Mouse (Mus musculus): Measurements from ENCODE around the gene Stip1. TPM values are rescaled to one million over a fixed set of nuclear protein-coding genes. Genes with fewer than 3 reads are reported as not detected.

The Stip1 gene
- polyA plus RNA-seq, 1 experiment from 2014 or later: 372 TPM

DNA sequence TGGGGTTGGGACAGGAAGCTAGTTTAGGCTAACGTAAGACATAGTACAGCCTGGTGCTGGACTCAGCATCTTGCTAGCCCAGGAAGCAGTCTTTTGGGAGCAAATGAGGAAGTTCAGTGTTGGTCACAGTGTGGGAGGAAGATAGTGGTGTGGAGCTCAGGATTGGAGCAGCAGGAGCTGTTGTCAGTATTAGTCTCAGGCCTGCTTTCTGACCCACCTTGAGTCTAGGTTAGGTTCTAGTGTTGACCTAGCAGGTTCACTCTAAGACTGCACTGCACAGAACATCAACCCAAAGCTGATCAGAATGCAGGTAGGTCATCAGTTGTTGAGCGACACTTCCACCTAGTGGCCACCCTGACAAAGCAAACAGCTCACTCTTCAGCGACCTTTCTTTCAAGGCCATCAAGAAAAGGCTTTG, 19.5 kb downstream of the Stip1 start:
- H3K27ac ChIP-seq: no peak overlapping the region

DNA sequence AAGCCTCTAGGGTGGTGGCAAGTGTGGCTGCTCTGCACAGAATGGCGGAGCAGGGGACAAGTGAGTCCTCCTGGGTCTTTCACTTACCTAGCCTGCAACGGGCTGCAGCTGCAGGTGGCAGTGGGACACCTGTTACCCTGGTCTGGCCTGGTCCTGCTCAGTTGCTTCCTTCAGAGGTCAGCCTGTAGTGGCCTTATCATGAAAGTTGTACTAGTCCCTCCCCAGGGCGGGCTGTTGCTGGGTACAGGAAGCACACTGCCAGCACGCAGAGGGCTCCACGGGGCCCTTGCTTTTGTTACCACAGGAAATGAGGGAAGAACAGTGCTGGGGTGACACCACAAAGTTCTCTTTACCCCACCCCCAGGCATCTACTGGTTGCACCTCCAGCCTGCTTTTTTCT, 20.6 kb downstream of the Stip1 start, which contains the start of gene Fermt3:
Fermt3 (minus strand) TSS at position 279 of the 400 bp plus-strand sequence.
- Histone ChIP-seq H3K4me3 (no peak within 1 kb of the TSS; the same call in 1 of the 2 replicates), H3K27ac (no peak within 1 kb of the TSS), H3K27me3 (ENCODE audit: insufficient read depth, poor library complexity, severe bottlenecking) (no peaks in the 10 kb centered on the region), H3K9me3 (no peaks in the 10 kb centered on the region), H3K4me1 (replicated peaks) (no peaks in the 10 kb centered on the region), H3K36me3 (peaks cover 90% of the 10 kb centered on the region)
- DNase-seq (ENCODE audit: low spot score): no peak
- WGBS: 91% methylated on average over 5 of the region's 5 CpGs

More for the DNA sequence above, 19.5 kb downstream of the Stip1 start:
- peak; percentile 40 for DNase-seq (ENCODE audit: low spot score)
- WGBS: 52% methylated on average over 3 of the region's 3 CpGs
- H3K36me3 ChIP-seq: peaks cover 94% of the 10 kb centered on the region
- no peaks in the 10 kb centered on the region for H3K27me3 ChIP-seq (ENCODE audit: insufficient read depth, poor library complexity, severe bottlenecking)
- no peak overlapping the region for H3K4me3 ChIP-seq
- no peaks in the 10 kb centered on the region for H3K9me3 ChIP-seq
- H3K4me1 ChIP-seq (replicated peaks): no peaks in the 10 kb centered on the region

DNA sequence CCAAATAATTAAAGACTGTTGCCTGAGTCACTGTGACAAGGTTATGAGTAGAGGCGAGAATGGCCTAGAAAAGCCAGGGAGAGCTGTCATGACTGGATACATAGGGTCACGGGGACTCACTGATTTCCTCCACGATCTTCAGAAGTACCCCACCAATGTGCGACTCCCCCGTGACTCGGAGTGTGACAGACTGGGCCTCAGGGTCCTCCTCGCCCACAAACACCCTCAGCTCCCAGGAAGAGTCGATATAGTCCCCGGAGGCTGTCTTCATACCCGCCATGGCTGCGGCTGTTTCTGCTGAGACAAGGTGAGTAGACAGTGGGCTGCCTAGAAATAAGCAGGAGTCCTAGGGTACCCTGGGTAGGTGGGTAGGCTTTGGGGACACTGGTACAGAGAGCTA, 21.2 kb downstream of the Stip1 start:
- Histone ChIP-seq H3K4me1 (replicated peaks) (no peaks in the 10 kb centered on the region), H3K36me3 (peaks cover 90% of the 10 kb centered on the region), H3K9me3 (no peaks in the 10 kb centered on the region), H3K27me3 (ENCODE audit: insufficient read depth, poor library complexity, severe bottlenecking) (no peaks in the 10 kb centered on the region), H3K4me3 (no peak overlapping the region), H3K27ac (no peak overlapping the region)
- DNase-seq (ENCODE audit: low spot score): no peak
- 89% methylated on average over 11 of the region's 11 CpGs for WGBS

DNA sequence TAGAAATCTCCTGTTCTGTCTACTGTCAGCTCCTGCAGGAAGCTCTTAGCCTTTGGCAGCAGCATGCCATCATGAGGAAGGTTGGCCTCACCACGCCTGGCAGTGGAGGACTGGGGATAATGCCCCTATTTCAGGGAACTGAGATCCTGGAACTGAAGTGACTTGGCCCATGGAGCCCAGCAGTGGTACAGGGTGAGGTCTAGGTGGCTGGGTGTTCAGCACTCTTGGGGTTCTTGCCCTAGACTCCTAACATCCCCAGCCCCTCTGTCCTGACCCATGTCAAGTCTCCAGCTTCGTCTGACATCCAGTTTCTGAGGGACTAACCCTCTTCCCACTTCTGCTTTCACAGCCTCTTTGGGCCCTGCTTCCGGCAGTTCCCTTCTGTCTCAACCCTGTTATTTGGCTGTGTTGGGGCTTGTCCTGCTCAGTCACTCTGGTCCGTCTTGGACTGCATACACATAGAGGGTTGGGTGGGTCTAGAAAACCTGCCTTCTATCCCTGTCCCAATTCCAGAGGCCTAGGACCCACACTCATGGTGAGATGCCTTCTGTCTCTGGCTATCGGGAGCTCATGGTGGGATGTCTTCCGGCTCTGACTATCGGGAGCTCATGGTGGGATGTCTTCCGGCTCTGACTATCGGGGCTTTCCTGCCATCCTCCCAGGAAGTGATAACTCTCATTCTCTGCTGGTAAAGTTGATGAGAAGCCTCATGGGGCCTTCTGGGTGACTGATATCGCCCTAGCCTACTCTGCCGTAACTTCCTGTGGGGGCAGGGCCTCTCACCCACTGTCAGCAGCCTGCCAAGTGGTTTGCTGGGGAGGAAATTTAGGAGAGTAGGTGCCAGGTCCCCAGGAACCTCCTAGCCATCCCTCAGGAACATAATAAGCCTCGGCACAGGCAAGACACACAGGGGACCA, 22.0 kb downstream of the Stip1 start:
- H3K4me1 ChIP-seq (replicated peaks): no peaks in the 10 kb centered on the region
- no peak overlapping the region for H3K27ac ChIP-seq
- H3K27me3 ChIP-seq (ENCODE audit: insufficient read depth, poor library complexity, severe bottlenecking): no peaks in the 10 kb centered on the region
- H3K9me3 ChIP-seq: no peaks in the 10 kb centered on the region
- H3K4me3 ChIP-seq: no peak overlapping the region
- WGBS: 83% methylated on average over 12 of the region's 12 CpGs
- H3K36me3 ChIP-seq: peaks cover 88% of the 10 kb centered on the region
- DNase-seq (ENCODE audit: low spot score): no peak

DNA sequence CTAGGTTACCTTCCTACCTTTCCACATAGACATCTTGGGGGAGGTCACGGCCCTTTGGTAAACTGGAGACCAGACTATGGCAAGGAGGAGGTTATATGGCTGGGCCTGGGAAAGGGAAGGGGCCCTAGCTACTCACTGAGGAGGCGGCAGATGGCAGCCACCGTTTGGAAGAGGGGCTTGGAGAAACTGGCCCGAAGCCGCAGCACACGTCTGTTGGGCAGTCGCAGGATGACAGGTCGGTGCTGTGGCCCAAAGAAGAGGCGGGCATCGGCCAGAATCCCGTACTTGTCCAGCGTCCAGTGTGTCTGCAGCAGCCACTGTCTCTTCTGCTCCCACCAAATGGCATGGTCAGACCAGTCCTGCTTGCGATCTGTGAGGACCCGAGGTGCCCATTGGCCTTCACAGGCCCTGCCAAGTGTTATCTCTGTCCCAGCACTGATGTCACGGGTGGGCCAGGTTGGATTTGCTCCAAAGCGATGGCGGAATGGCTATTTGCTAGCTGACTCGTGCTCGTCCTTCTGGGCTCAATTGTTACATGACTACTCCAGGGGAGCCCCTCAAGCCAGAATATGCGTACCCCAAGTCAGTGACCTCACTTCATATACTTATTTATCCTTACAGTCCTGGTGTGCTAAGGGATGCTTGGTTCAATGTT, 25.2 kb downstream of the Stip1 start:
- no peak overlapping the region for H3K27ac ChIP-seq
- no peaks in the 10 kb centered on the region for H3K9me3 ChIP-seq
- 90% methylated on average over 20 of the region's 20 CpGs for WGBS
- H3K4me1 ChIP-seq (replicated peaks): no peaks in the 10 kb centered on the region
- no peak for DNase-seq (ENCODE audit: low spot score)
- no peaks in the 10 kb centered on the region for H3K27me3 ChIP-seq (ENCODE audit: insufficient read depth, poor library complexity, severe bottlenecking)
- H3K36me3 ChIP-seq: peaks cover 56% of the 10 kb centered on the region
- H3K4me3 ChIP-seq: no peak overlapping the region

DNA sequence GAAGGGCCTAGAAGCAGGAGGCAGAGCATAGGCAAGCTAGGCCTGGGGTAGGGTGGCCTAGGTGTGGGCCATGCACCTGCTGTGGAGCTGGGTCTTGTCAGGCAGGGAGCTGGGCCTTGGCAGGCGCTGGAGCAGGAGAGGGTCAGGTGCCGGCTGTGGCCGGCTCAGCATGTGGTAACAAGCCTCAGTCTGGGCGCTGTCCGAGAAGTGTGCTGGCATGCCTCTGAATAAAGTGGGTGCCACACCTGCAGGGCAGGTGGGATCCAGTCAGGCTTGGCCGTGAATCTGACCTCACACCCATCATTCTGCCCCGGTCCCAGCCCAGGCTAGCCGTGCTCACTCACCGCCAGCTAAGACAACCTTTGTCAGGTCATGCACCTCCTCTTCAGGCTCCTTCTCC, 25.8 kb downstream of the Stip1 start:
- H3K4me1 ChIP-seq (replicated peaks): no peaks in the 10 kb centered on the region
- WGBS: 87% methylated on average over 9 of the region's 9 CpGs
- no peaks in the 10 kb centered on the region for H3K27me3 ChIP-seq (ENCODE audit: insufficient read depth, poor library complexity, severe bottlenecking)
- no peak for DNase-seq (ENCODE audit: low spot score)
- H3K27ac ChIP-seq: no peak overlapping the region
- H3K9me3 ChIP-seq: no peaks in the 10 kb centered on the region
- no peak overlapping the region for H3K4me3 ChIP-seq
- H3K36me3 ChIP-seq: peaks cover 49% of the 10 kb centered on the region

DNA sequence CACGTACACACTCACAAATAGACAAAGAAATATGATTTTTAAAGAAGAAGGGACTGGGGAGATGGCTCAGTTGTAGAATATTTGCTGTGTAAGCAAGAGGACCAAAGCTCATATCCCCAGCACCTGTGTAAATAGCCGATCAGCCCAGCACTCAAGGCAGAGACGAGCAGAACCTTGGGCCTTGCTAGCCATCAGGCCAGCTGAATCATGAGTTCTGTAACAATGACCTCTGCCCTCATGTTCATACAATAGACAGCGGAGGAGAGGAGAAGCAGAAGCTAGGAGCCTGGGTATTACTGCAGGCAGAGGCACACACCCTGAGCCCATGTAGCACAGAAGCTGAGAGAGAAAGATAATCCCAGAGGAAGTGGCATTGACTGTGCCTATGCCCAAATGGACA, 27.3 kb downstream of the Stip1 start:
- Histone ChIP-seq H3K27me3 (ENCODE audit: insufficient read depth, poor library complexity, severe bottlenecking) (no peaks in the 10 kb centered on the region), H3K9me3 (no peaks in the 10 kb centered on the region), H3K4me1 (replicated peaks) (no peaks in the 10 kb centered on the region), H3K36me3 (peaks cover 34% of the 10 kb centered on the region), H3K4me3 (no peak overlapping the region), H3K27ac (no peak overlapping the region)
- 82% methylated on average over 4 of the region's 4 CpGs for WGBS
- no peak for DNase-seq (ENCODE audit: low spot score)

DNA sequence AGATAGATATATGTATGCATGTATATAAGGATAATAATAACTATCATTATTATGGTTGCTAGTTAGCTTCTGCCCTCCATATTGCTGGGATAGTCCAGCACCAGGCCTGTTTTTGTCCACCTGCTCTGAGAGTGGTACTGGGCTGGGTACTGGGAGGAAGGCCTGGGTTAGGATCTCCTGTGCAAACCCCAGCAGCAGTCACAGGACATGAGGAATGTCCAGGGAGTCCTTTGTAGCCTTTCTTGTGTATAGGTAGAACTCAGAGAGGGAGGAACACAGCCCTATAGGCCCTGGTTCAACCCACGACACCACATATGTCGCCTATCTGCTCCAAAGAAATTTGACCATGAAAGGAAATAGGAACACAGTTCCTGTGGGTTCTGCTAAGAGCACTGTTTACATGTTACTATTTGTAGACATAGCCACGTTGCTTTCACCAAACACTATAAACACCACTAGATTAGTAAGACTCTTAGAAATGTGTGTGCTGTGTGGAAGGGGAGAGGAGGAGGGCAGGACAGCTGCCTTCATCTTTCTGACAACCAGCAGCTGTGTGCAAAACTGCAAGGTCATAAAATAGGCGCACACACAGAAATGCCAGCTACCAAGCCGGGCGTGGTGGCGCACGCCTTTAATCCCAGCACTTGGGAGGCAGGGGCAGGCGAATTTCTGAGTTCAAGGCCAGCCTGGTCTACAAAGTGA, 32.7 kb downstream of the Stip1 start:
- Histone ChIP-seq H3K27ac (no peak overlapping the region), H3K27me3 (ENCODE audit: insufficient read depth, poor library complexity, severe bottlenecking) (no peaks in the 10 kb centered on the region), H3K4me3 (no peak overlapping the region), H3K4me1 (replicated peaks) (0 out of 2 replicates have a peak, but pooled peaks cover 3% of the 10 kb centered on the region), H3K36me3 (0 out of 2 replicates have a peak, but pooled peaks cover 5% of the 10 kb centered on the region), H3K9me3 (no peaks in the 10 kb centered on the region)
- no peak for DNase-seq (ENCODE audit: low spot score)
- 90% methylated on average over 9 of the region's 9 CpGs for WGBS

DNA sequence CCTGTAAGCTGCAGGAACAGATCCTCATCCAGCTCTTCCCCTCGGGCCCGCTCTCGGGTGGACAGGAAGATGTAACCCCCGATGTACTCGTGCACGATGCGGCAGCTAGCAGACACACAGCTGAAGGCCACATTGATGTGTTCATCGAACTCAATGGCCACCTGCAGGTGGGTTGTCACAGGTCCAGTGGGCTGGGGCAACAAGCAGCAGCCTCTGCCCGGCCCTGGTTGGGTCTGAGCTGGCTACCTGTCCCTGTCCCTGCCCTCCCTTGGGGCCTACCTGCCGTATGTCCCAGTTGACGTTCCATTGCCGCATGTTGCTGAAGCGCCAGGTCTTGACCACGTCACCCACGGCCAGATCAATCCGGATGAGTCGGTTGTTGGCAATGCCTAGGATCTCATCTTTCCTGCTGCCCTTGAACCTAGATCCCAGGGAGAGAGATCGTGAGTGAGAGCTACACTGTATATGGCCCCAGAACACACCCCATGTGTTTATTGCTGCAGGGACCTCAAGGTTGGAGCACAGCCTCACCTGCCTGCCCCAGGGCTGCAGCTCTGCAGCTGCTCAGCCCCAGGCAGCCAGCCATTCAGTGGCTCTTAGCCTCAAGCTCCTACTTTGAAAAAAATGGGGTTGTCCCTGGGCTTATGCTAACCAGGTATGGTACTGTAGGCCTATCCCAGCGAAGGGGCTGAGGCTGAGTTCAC, 40.3 kb downstream of the Stip1 start:
- no peak overlapping the region for H3K27ac ChIP-seq
- no peaks in the 10 kb centered on the region for H3K27me3 ChIP-seq (ENCODE audit: insufficient read depth, poor library complexity, severe bottlenecking)
- no peaks in the 10 kb centered on the region for H3K9me3 ChIP-seq
- H3K4me3 ChIP-seq: no peak overlapping the region
- H3K4me1 ChIP-seq (replicated peaks): peaks cover 32% of the 10 kb centered on the region
- peaks cover 43% of the 10 kb centered on the region for H3K36me3 ChIP-seq
- no peak for DNase-seq (ENCODE audit: low spot score)
- 93% methylated on average over 19 of the region's 19 CpGs for WGBS

DNA sequence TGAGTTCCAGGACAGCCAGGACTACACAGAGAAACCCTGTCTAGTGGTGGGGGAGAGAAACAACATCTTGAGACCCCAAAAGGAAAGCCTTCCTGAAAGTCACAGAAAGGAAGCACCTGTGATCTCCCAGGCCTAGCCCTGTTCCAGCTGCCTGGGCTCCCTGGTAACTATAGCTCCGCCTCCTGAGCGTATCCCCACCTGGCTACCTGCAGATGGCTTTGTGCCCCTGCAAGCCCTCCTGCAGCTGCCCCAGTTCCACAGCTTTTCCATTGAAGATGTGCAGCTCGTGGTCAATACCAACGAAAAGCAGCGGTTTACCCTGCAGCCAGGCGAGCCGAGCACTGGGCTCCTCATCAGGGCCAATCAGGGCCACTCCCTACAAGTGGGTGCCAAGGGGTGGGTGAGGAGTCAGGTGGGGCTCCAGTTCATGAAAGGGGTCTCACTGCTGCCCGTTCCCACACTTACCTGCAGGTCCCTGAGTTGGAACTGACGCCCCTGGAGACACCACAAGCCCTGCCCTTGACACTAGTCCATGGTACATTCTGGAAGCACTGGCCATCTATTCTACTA, 42.0 kb downstream of the Stip1 start:
- H3K4me3 ChIP-seq: no peak overlapping the region
- no peaks in the 10 kb centered on the region for H3K9me3 ChIP-seq
- H3K27ac ChIP-seq: no peak overlapping the region
- H3K36me3 ChIP-seq: peaks cover 43% of the 10 kb centered on the region
- H3K4me1 ChIP-seq (replicated peaks): peaks cover 44% of the 10 kb centered on the region
- no peak for DNase-seq (ENCODE audit: low spot score)
- H3K27me3 ChIP-seq (ENCODE audit: insufficient read depth, poor library complexity, severe bottlenecking): no peaks in the 10 kb centered on the region
- WGBS: 84% methylated on average over 9 of the region's 9 CpGs

DNA sequence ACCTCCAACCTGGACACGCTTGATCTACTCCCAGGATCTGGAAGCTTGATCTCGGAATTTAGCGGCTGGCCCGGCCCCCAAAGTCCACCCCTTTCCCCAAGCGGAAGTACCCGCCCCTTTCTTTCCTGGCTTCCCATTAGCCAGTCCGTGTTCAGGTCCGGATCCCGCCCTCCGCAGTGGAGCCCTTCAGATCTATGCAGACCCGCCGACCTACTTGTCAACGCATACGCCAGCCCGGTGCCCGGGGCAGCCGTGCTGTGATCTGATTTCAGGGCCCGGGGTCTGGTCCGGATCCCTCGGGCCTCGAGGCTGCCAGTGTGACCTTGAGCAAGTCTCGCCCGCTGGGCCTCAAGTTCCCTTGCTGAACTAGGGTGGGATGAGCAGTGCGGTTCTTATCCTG, 43.8 kb downstream of the Stip1 start, which contains the start of the genes Nudt22 and Trpt1:
Nudt22 (minus strand) TSS at position 112 of the 400 bp plus-strand sequence.
Trpt1 (plus strand) TSS at position 126 of the 400 bp plus-strand sequence.
- Histone ChIP-seq H3K36me3 (peaks cover 31% of the 10 kb centered on the region), H3K4me3 (peak within 1 kb of the TSS; percentile 72), H3K27ac (peak within 1 kb of the TSS; percentile 90), H3K27me3 (ENCODE audit: insufficient read depth, poor library complexity, severe bottlenecking) (no peaks in the 10 kb centered on the region), H3K9me3 (no peaks in the 10 kb centered on the region), H3K4me1 (replicated peaks) (peaks cover 55% of the 10 kb centered on the region)
- DNase-seq (ENCODE audit: low spot score): peak; percentile 90
- WGBS: under 1% methylated on average over 24 of the region's 24 CpGs
